Mouse (Mus musculus): ENCODE data around the gene Myo16.

Myo16 gene

GRCm38 (mm10) chr8:10671862-10672548 is 518.3 kb downstream of the Myo16 start:
- DNase-seq (ENCODE audit: low spot score in 2 of 2) = no peak

- DNase-seq (ENCODE audit: low spot score in 2 of 2) = no peak
Observed at GRCm38 (mm10) chr8:10677840-10678410, 524.2 kb downstream of the Myo16 start.

- DNase-seq (ENCODE audit: low spot score in 2 of 2) = no peak
Observed at GRCm38 (mm10) chr8:10681926-10682325, 528.2 kb downstream of the Myo16 start.

GRCm38 (mm10) chr8:10683088-10683487 is 529.4 kb downstream of the Myo16 start:
- DNase-seq (ENCODE audit: low spot score in 2 of 2) = no peak

All from spleen, postnatal 14 days (tissue).